ENCODE assay signal across 9 mouse cellular contexts in the genomic region with DNA sequence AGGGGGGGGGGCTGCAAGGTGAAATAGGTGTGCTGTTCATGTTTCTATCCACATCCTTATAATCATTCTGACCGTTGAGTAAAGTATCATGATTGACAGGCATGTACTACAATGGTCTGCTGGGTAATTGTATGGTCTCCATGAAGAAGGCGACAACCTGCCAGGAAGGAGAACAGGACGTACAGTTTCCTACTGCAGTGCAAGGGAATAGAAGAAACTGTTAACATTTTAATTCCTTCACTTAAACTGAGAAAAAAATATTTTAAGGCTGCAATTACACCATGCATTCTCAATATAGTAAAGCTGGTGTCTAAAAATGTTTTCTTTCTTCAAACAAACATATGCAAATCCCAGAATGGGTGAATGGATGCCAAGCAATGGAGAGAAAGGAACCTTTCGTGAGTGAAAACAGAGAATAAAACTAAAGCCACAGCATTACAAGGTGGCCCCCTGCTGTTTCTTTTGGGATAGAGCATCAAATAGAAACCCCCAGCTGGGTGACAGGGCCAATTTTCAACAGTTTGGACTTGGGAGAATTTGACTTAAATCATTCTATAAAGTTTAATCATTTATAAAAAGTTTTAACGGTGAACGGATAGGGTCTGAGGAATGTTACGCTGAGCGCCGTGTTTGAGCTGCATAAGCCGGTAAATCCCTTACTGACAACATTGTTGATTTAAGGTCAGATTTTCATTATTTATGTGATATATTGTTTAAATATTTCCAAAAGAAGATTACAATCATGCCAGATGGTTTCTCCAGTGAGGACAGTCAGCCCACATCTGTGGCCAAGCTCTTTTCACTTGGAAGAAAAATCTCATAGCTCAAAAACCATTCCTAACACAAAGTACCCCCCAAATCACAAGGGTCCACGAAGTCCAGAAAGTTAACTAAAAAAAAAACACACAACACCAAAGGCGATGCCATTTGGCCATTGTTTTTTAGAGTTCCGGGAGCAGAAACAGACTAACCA. TPM values are rescaled to one million over a fixed set of nuclear protein-coding genes. Genes with fewer than 3 reads are reported as not detected.
DNase-seq lines count a peak whose midpoint lies in the region; ATAC-seq and TF ChIP-seq lines count a peak whose summit lies in the region.
"Had no signal": no experiment of that assay in that cellular context is flagged by ENCODE, and none has a peak within 500 bp of the region (broad histone marks: within the 10 kb centered on the region; RNA-seq: fewer than 3 reads in every experiment).

No protein-coding gene starts in this region.

- no peak overlapping the region for H3K9ac ChIP-seq in lung, postnatal 0 days (replicated peaks; ENCODE audit: low read depth)
- H3K9ac ChIP-seq: liver, embryonic 13.5 days had no signal

- no peak overlapping the region for H3K27ac ChIP-seq in lung, postnatal 0 days (ENCODE audit: low read length)
- H3K27ac ChIP-seq: liver, embryonic 13.5 days had no signal

- H3K4me2 ChIP-seq in lung, postnatal 0 days (replicated peaks; ENCODE audit: low read depth, low read length), result no peak overlapping the region
- H3K4me2 ChIP-seq: liver, embryonic 13.5 days had no signal

- TF ChIP-seq EP300 in lung, postnatal 0 days (IDR thresholded peaks at IDR 0.05), result no peak

- ATAC-seq in lung, postnatal 0 days, result no peak
- ATAC-seq in frontal cortex, adult (ENCODE audit: low TSS enrichment), result peak; percentile 91
- ATAC-seq in megakaryocyte, adult 5-6 weeks (ENCODE audit: poor library complexity, severe bottlenecking), result peak; percentile 52; the same call in 1 of the 2 replicates

- H3K4me1 ChIP-seq in lung, postnatal 0 days (ENCODE audit: insufficient read depth, low read depth, low read length), result no peaks in the 10 kb centered on the region
- H3K4me1 ChIP-seq: liver, embryonic 13.5 days had no signal

- peak; percentile 79 for TF ChIP-seq CTCF in lung, postnatal 0 days (IDR thresholded peaks at IDR 0.05)

- H3K4me3 ChIP-seq in lung, postnatal 0 days (ENCODE audit: low read depth, low read length), result no peak overlapping the region
- H3K4me3 ChIP-seq: liver, embryonic 13.5 days had no signal

- H3K27me3 ChIP-seq in lung, postnatal 0 days (replicated peaks; ENCODE audit: insufficient read depth, low read length), result no peaks in the 10 kb centered on the region
- H3K27me3 ChIP-seq: liver, embryonic 13.5 days had no signal

- H3K9me3 ChIP-seq in lung, postnatal 0 days (ENCODE audit: low read length), result no peaks in the 10 kb centered on the region
- H3K9me3 ChIP-seq: liver, embryonic 13.5 days had no signal

- H3K36me3 ChIP-seq in lung, postnatal 0 days (ENCODE audit: insufficient read depth, low read length), result no peaks in the 10 kb centered on the region
- H3K36me3 ChIP-seq: liver, embryonic 13.5 days had no signal

- WGBS in lung, postnatal 0 days, result 38% methylated on average over 13 of the region's 13 CpGs

- DNase-seq in lung, postnatal 0 days (ENCODE audit: low spot score), result peak; percentile 70
- DNase-seq in lung, postnatal 25 days (ENCODE audit: low spot score), result no peak
- peak; percentile 86 for DNase-seq in adipocyte (ENCODE audit: low spot score)
- peak; percentile 63 for DNase-seq in layer of hippocampus, adult 11-12 months (ENCODE audit: low spot score)
- DNase-seq in telencephalon, adult 2 months (ENCODE audit: low read depth, low spot score), result peak; percentile 57
- DNase-seq in cerebellum, adult 9-10 months, result no peak
- DNase-seq: liver, embryonic 13.5 days had no signal

RNA-seq across cellular contexts. Expression of gene Supt20, which starts 19.8 kb away (rescaled TPM):
- polyA plus RNA-seq in lung, postnatal 0 days (2015; fragmentation: Nextera tagmentation; extraction: Ambion mirVana), result 50.6 and 54.3 TPM in 2 replicates
- 60.1 and 66.0 TPM in 2 replicates for total RNA-seq in megakaryocyte, adult 5-6 weeks (2015)
- total RNA-seq in megakaryocyte, adult 5-6 weeks (2017), result 39.4 and 40.6 TPM in 2 replicates

RNA-seq across cellular contexts. Expression of gene Gm21958, which starts 41.3 kb away (rescaled TPM):
- polyA plus RNA-seq in lung, postnatal 0 days (2015; fragmentation: Nextera tagmentation; extraction: Ambion mirVana), result not detected in 2 replicates
- not detected in 2 replicates for total RNA-seq in megakaryocyte, adult 5-6 weeks (2015)
- not detected in 2 replicates for total RNA-seq in megakaryocyte, adult 5-6 weeks (2017)
- polyA plus RNA-seq: liver, embryonic 13.5 days had no signal

Comparison
In these comparisons a context has a peak if more than half of its experiments do, and no peak if none do; other contexts are left out.
1. DNase-seq: peak in lung, postnatal 0 days (single experiment), adipocyte (single experiment), layer of hippocampus, adult 11-12 months (single experiment) and telencephalon, adult 2 months (single experiment); none in lung, postnatal 25 days (single experiment) and cerebellum, adult 9-10 months (single experiment).